Mouse (Mus musculus): ENCODE measurements around the gene Gadd45b. TPM values are rescaled to one million over a fixed set of nuclear protein-coding genes. Genes with fewer than 3 reads are reported as not detected.

Gene Gadd45b
- total RNA-seq, 2 experiments from 2014 or later, result 15.0 to 16.7 TPM

DNA sequence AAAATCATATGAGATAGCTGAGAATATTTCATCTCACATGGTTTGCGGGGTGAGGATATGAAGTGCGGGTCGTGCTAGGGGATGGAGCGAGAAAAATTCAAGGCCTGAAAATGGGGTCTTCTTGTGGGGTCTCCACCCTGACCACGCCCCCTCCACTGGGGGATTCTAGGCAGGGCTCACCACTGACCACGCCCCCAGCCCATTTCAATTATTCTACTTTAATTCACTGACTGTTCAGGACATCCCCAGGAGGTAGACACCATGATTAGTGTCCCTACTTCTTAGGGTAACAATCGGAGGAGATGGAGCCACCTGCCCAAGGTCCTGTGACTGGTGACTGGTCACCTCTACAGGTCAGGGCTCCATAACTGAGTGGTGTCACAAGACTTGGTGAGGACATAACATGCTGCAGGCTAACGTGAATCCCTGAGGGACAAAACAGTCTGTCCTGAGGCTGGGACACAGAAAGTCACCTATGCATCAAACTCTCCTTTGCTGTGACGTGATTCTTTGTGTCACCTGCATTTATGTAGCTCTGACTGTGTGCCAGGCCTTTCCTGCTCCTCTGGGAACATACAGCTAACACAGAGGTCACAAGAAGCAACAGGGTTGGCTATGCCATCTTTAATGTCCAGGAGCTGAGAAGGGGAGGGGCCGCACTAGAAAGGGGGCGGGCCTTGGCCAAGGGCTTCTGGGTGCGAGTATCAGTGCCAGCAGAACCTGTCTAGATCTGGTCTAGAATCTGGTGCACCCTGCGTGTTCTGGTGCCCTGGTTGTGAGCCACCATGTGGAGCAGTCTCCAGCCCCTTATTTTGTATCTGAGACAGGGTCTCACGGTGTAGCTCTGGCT lies 4.5 kb downstream of the Gadd45b start:
- DNase-seq (ENCODE audit: extremely low spot score in 1 of 2, low spot score in 1 of 2), result no peak

GRCm38 (mm10) chr10:80935241-80935640 lies 5.4 kb downstream of the Gadd45b start:
- no peak for DNase-seq (ENCODE audit: extremely low spot score in 1 of 2, low spot score in 1 of 2)

DNA sequence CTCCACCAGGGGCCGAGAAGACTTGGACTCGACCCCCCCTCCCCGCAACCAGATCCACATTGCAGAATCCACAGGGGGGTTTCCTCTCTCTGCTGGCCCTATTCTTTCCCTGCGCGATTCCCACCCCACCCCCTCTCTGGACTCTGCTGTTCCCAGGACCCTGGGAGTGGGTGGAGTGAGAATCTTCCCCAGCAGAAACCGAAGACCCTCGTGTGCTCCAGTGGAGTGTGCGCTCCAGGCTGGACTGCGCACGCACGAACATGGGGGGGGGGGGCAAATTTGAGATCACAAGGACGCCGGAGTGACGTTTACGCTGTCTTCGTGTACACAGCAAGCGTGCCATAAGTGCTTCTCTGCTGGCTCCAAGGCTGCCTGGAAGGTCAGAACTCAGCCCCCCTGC lies 5.8 kb downstream of the Gadd45b start:
- DNase-seq (ENCODE audit: extremely low spot score in 1 of 2, low spot score in 1 of 2), result no peak

GRCm38 (mm10) chr10:80936135-80936809 lies 6.4 kb downstream of the Gadd45b start:
- DNase-seq (ENCODE audit: extremely low spot score in 1 of 2, low spot score in 1 of 2), result peak in 1 of 2 experiments; percentile 54

DNA sequence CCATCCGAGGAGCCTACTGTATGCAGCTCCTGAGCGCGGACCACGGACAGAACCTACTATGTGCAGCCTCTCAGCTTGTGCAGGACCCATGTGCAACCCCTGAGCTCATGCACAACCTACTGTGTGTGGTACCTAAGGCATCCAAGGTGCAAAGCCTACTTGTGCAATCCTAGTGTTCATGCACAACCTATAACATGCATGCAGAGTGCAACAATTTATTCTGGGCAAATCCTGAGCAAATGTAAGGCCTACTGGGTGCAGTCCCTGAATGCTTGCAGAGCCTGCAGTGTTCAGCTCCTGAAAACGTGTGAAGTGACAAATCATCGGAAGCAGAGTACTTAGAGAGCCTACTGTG lies 6.9 kb downstream of the Gadd45b start:
- DNase-seq (ENCODE audit: extremely low spot score in 1 of 2, low spot score in 1 of 2), result no peak

- no peak for DNase-seq (ENCODE audit: extremely low spot score in 1 of 2, low spot score in 1 of 2)
Observed at GRCm38 (mm10) chr10:80937646-80938045, 7.8 kb downstream of the Gadd45b start.

DNA sequence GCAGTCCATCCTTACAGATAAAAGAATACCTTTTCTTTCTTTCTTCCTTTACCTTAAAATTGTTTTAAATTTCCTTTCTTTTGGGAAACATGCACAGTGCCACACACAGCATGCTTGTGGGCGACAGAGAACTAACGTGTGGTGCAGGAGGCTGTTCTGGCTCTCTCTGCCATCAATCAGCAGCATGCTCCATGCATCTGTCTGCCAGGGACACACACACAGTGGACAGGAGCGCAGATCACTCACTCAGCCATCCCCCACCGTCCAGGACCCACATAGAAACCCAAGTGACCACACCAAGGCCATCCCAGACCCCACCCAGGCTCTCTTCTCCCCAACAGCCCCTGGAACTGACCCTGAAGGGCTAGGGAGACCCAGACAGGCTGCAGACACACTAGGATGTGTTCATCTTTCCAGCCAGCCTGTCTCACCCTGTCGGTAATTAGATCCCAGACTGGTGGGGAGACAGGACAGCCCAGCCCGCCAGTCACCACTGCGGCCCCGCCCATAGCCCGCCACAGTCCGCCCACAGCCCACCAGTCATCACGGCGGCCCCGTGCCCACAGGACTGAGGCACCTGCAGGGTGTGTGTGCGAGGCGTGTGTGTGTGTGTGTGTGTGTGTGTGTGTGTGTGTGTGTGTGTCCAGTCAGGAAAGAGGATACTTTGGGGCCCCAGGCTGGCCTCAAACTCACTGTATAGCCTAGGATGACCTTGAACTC lies 9.1 kb downstream of the Gadd45b start:
- no peak for DNase-seq (ENCODE audit: extremely low spot score in 1 of 2, low spot score in 1 of 2)

GRCm38 (mm10) chr10:80939671-80940070 lies 9.8 kb downstream of the Gadd45b start:
- DNase-seq (ENCODE audit: extremely low spot score in 1 of 2, low spot score in 1 of 2), result peak; percentile 54

- DNase-seq (ENCODE audit: extremely low spot score in 1 of 2, low spot score in 1 of 2), result no peak
Observed at GRCm38 (mm10) chr10:80940320-80940987, 10.6 kb downstream of the Gadd45b start.

DNA sequence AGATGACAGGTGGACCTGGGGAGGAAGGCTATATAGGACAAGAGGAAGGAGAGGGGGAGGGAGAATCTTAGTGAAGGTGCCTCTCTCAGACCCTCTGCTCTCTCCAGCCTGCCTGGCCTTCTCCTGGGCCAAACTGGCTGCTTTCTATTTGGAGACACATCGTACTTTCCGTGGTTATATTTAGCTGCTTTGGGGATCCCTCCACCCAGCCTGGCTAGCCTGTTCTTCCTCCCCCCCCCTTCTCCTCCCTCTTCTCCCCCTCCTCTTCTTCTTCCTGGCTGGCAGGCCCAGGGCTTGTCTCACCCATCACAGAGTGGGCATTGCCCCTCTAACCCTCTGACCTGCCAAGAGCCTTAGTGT lies 11.1 kb downstream of the Gadd45b start:
- DNase-seq (ENCODE audit: extremely low spot score in 1 of 2, low spot score in 1 of 2), result no peak

DNA sequence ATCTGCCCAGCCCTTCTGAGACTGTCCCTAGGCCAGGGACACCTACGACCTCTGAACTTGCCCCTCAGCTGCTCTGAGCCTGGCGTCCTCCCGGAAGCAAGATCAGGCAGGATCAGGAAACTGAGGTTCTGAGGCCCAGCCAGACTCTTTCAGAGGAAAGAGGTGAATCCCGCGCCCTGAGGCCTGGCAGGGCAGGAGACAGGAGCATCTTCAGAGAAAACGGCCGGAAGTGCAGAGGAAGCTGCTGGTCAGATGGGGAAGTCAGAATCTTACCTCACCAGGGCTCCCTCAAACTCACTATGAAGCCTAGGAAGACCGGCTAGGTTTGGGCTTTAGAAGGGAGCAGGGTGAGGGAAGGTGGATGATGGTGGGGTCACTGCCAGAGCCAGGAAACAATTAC lies 13.0 kb downstream of the Gadd45b start:
- no peak for DNase-seq (ENCODE audit: extremely low spot score in 1 of 2, low spot score in 1 of 2)

DNA sequence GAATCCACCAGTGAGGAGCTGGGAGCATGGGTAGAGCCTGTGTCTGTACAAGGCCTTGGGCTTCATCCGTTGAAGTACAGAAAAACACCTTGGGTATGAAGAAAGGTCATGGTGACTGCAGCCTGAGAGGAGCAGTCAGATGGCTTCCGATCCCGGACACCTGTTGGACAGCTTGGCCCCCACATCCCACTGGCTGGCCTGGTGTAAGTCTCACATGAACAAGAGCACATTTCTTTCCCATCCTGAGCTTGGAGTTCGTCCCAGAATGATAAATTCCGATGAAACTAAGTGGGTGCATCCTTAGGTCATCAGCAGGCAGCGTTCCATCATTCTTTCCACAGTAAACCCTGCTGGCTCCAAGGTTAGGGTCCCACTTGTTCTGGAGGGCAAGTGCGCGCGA lies 13.8 kb downstream of the Gadd45b start:
- DNase-seq (ENCODE audit: extremely low spot score in 1 of 2, low spot score in 1 of 2), result no peak

DNA sequence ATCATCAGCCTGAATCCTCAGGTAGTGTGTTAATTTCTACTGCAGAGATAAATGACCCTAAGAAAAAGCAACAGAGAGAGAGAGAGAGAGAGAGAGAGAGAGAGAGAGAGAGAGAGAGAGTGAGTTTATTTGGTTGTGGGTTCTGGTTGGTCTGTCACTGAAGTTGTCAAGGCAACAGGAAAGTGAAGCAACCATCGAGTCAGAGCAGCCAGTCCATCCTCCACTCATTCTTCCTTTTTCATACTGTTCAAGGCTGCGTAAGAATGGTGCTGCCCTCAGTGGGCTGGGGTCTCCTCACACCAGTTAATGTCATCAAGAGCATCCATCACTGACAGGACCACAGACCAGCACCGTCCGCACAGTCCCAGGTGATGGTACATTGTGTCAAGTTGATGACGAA lies 14.4 kb downstream of the Gadd45b start:
- DNase-seq (ENCODE audit: extremely low spot score in 1 of 2, low spot score in 1 of 2), result no peak

DNA sequence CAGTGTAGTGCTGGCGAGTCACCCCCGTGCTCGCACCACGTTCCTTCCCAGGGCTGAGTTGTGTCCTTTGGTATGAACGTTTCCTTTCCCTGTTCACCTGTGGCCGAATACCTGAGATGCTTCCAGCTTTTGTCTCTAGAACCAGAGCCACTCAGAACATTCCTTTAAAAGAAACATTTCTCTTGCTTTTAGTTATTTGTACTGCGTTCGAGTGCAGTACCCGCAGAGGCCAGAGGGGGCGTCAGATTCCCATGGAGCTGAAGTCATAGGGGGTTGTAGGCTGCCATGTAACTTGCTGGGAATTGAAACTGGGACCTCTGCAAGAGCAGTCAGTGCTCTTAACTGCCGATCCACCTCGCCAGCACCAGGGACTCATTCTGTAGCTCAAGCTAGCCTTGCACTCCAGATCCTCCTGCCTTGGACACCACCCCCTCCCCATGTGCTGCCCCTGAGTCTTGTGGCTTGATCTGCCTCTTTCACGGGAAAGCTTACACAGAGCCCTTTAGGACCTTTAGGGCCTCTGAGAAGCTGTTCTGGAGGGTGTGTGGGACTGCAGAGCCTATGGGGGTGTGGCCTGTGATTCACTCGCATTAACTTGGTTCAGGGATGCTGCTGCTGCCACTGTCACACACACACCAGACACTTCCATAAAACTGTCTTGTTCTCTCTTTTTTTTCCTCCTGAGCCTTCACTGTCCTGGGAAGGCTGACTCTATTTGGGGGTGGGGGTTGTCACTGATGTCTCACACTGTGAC lies 17.0 kb downstream of the Gadd45b start:
- no peak for DNase-seq (ENCODE audit: extremely low spot score in 1 of 2, low spot score in 1 of 2)

- DNase-seq (ENCODE audit: extremely low spot score in 1 of 2, low spot score in 1 of 2), result no peak
Observed at GRCm38 (mm10) chr10:80947802-80948201, 17.9 kb downstream of the Gadd45b start.

GRCm38 (mm10) chr10:80948570-80948969 lies 18.7 kb downstream of the Gadd45b start:
- DNase-seq (ENCODE audit: extremely low spot score in 1 of 2, low spot score in 1 of 2), result no peak

GRCm38 (mm10) chr10:80949081-80949480 lies 19.2 kb downstream of the Gadd45b start:
- no peak for DNase-seq (ENCODE audit: extremely low spot score in 1 of 2, low spot score in 1 of 2)

DNA sequence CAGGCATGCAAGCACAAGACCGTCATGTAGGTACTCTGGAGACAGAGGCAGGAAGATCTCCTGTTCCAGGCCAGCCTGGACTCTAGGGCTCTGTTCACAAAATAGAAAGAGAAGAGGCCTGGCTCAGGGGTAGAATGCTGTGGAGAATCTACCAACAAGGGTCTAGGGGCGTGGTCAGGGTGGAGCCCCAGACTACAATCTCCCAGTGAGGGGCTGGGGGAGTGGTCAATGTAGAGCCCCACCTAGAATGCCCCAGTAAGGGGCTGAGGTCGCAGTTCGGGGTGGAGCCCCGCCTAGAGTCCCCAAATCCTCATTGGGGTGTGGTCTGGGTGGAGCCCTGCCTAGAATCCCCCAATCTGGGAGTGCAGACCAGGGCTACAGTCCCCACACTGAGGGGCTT lies 20.4 kb downstream of the Gadd45b start:
- no peak for DNase-seq (ENCODE audit: extremely low spot score in 1 of 2, low spot score in 1 of 2)

DNA sequence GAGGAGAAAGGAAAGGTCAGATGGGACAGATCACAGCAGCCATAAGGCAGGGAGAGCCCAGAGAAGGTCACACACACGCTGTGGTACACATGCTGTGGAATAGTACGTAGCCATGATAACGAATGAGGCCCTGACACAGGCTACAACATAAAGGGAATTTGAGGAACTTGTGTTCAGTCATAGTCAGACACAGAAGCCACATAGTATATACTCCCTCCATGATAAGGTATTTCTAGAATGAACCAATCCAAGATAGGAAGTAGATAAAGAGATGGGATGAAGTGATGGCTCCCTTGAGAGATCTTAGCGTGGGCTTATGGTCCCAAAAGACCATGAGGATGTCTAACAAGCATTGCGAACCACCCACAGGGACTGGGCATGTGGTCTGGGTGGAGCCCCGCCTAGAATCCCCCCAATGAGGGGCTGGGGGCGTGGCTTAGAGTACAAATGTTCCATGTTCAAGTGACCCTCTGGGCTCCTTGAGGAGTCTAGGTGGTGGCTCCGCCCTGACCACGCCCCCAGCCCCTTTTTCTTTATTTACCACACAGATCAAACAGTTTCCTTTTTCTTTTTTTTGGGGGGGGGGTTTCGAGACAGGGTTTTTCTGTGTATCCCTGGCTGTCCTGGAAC lies 22.0 kb downstream of the Gadd45b start:
- no peak for DNase-seq (ENCODE audit: extremely low spot score in 1 of 2, low spot score in 1 of 2)

- DNase-seq (ENCODE audit: extremely low spot score in 1 of 2, low spot score in 1 of 2), result no peak
Observed at GRCm38 (mm10) chr10:80952449-80952848, 22.6 kb downstream of the Gadd45b start.
